Mouse (Mus musculus): ENCODE results near the gene Ppp4c. TPM values are rescaled to one million over a fixed set of nuclear protein-coding genes. Genes with fewer than 3 reads are reported as not detected.

Ppp4c gene
- polyA plus RNA-seq, 1 experiment from 2014 or later, result 180 TPM

DNA sequence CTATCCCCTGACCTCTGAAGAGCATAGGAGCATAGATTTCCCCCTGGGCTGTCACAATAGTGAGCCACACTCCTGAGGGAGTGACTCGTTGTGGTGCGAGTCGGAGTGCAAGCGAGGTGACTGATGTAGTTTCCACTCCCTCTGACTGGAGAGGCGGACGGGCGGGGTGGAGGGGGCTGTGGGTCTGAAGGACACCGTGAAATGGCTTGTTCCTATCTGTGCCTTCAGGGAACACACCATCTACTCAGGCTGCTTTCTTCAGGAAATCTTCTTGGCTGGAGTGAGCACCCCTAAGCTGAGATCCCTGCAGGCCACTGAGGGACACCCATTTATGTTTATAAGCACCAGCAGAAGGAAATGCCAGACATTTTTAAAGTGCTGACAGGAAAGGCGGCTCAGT, 30.4 kb upstream of the Ppp4c start:
- no peaks in the 10 kb centered on the region for H3K9me3 ChIP-seq (replicated peaks; ENCODE audit: control insufficient read depth, low read length)

DNA sequence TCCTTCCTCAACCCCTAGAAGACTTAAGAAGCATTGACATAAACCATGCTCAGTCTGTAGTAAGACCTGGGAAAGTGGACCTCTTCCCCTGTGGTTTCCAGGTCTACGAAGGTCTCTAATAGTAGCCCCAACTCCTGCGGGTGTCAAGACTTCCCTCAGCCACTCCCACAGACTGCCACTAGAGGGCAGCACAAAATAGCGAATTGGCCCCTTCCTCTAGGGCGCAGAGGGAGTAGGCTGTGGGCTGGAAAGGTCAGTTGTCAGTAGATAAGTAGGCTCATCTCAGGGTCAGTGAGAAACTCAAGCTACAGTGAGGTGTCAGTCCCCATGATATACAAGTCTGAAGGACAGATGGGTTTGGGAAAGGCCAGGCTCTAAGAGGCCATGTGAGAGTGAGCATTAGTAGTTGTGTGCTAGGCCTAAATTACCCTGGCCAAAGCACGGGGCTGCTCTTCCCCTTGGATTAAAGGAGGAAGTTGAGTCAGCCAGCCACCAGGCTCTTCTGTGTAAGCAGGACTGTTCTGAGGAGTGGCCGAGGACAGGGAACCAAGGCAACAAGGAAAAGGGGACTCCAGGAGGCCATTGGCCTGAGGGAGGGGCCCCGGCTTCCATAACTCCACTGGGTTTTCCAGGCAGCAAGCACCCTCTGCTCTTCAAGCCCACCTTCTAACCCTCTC, 29.7 kb upstream of the Ppp4c start:
- Histone ChIP-seq H3K36me3 (ENCODE audit: control insufficient read depth, insufficient read depth, low read length) (no peaks in the 10 kb centered on the region), H3K4me3 (replicated peaks; ENCODE audit: low read length) (no peak overlapping the region), H3K27me3 (ENCODE audit: control insufficient read depth, insufficient read depth, low read length) (peaks cover 22% of the 10 kb centered on the region), H3K9ac (ENCODE audit: low read length) (no peak overlapping the region), H3K27ac (ENCODE audit: low read length) (no peak overlapping the region), H3K4me1 (ENCODE audit: control insufficient read depth, insufficient read depth, low read length) (0 out of 2 replicates have a peak, but pooled peaks cover 3% of the 10 kb centered on the region), H3K9me3 (replicated peaks; ENCODE audit: control insufficient read depth, low read length) (no peaks in the 10 kb centered on the region), H3K4me2 (ENCODE audit: low read depth, low read length) (no peak overlapping the region)
- 19% methylated on average over 7 of the region's 7 CpGs for WGBS
- ATAC-seq (ENCODE audit: insufficient read depth, low FRiP score), result peak; percentile 25; the same call in 1 of the 2 replicates

More for the DNA sequence above, 30.4 kb upstream of the Ppp4c start:
- Histone ChIP-seq H3K4me1 (ENCODE audit: control insufficient read depth, insufficient read depth, low read length) (0 out of 2 replicates have a peak, but pooled peaks cover 3% of the 10 kb centered on the region), H3K9ac (ENCODE audit: low read length) (no peak overlapping the region), H3K4me3 (replicated peaks; ENCODE audit: low read length) (peak overlapping the region; percentile 27; the same call in 1 of the 2 replicates), H3K27ac (ENCODE audit: low read length) (no peak overlapping the region), H3K4me2 (ENCODE audit: low read depth, low read length) (peak overlapping the region; percentile 54; the same call in 1 of the 2 replicates), H3K27me3 (ENCODE audit: control insufficient read depth, insufficient read depth, low read length) (peaks cover 22% of the 10 kb centered on the region), H3K36me3 (ENCODE audit: control insufficient read depth, insufficient read depth, low read length) (no peaks in the 10 kb centered on the region)
- WGBS, result 20% methylated on average over 9 of the region's 9 CpGs
- ATAC-seq (ENCODE audit: insufficient read depth, low FRiP score), result no peak; the same call in 1 of the 2 replicates

DNA sequence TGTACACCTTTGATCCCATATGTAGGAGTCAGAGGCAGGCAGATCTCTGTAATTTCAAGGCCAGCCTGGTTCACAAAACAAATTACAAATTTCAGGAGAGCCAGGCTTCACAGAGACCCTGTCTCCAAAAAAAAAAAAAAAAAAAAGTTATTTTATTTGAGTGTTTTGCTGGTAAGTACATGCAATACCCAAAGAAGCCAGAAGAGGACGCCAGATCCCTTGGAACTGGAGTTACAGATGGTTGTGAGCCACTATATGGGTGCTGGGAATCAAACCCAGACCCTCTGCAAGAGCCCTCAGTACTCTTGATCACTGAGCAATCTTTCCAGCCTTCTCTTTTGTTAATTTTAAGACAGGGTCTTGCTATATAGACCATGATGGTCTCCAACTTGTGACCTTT, 26.5 kb upstream of the Ppp4c start:
- 0 out of 2 replicates have a peak, but pooled peaks cover 3% of the 10 kb centered on the region for H3K4me1 ChIP-seq (ENCODE audit: control insufficient read depth, insufficient read depth, low read length)
- ATAC-seq (ENCODE audit: insufficient read depth, low FRiP score), result no peak
- WGBS, result 21% methylated on average over 1 of the region's 1 CpGs

DNA sequence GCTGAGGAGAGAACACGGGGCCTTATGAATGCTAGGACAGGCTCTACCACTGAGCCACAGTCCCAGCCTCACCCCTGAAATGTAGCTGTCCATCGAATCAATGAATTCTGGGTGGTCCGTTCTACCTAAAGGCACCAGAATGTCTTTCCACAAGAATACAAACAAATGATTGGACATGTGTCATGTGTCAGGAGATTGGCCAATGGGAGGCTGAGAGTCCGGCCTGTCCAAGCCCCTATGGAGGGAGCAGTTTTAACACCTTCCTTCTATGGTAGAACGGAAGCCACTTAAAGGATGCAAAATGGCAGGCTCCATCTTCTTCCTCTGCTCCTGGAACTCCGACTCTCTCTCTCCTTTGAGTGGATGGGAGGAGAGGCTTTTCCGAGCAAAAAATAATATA, 25.3 kb upstream of the Ppp4c start:
- H3K4me2 ChIP-seq (ENCODE audit: low read depth, low read length), result no peak overlapping the region
- H3K4me1 ChIP-seq (ENCODE audit: control insufficient read depth, insufficient read depth, low read length), result no peaks in the 10 kb centered on the region
- H3K9ac ChIP-seq (ENCODE audit: low read length), result no peak overlapping the region
- H3K4me3 ChIP-seq (replicated peaks; ENCODE audit: low read length), result no peak overlapping the region
- no peak overlapping the region for H3K27ac ChIP-seq (ENCODE audit: low read length)
- 78% methylated on average over 7 of the region's 7 CpGs for WGBS
- ATAC-seq (ENCODE audit: insufficient read depth, low FRiP score), result no peak
- no peaks in the 10 kb centered on the region for H3K36me3 ChIP-seq (ENCODE audit: control insufficient read depth, insufficient read depth, low read length)
- H3K9me3 ChIP-seq (replicated peaks; ENCODE audit: control insufficient read depth, low read length), result no peaks in the 10 kb centered on the region
- peaks cover under 1% of the 10 kb centered on the region for H3K27me3 ChIP-seq (ENCODE audit: control insufficient read depth, insufficient read depth, low read length)

More for the DNA sequence above, 26.5 kb upstream of the Ppp4c start:
- Histone ChIP-seq H3K4me2 (ENCODE audit: low read depth, low read length) (no peak overlapping the region), H3K9me3 (replicated peaks; ENCODE audit: control insufficient read depth, low read length) (no peaks in the 10 kb centered on the region), H3K4me3 (replicated peaks; ENCODE audit: low read length) (no peak overlapping the region), H3K36me3 (ENCODE audit: control insufficient read depth, insufficient read depth, low read length) (no peaks in the 10 kb centered on the region), H3K27me3 (ENCODE audit: control insufficient read depth, insufficient read depth, low read length) (peaks cover 10% of the 10 kb centered on the region), H3K27ac (ENCODE audit: low read length) (no peak overlapping the region), H3K9ac (ENCODE audit: low read length) (no peak overlapping the region)

DNA sequence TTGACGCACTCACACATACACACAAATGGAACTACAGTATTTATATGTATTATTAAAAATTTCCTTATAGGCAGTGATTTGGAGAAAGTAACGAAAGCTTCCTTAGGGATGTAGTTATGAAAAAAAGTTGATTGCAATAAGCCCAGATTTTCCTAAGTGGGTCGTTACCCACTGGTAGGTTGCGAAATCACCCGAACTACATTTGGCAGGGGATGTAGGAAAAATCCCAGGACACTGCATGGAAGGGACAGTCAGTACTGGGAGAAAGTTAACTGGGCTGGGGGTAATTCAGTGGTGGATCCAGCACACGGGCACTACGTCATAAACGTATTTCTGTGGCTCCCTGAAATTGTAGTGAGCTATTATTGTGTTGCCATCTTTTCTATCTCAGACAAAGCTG, 24.2 kb upstream of the Ppp4c start:
- Histone ChIP-seq H3K27ac (ENCODE audit: low read length) (no peak overlapping the region), H3K4me1 (ENCODE audit: control insufficient read depth, insufficient read depth, low read length) (no peaks in the 10 kb centered on the region), H3K9me3 (replicated peaks; ENCODE audit: control insufficient read depth, low read length) (no peaks in the 10 kb centered on the region), H3K36me3 (ENCODE audit: control insufficient read depth, insufficient read depth, low read length) (no peaks in the 10 kb centered on the region), H3K27me3 (ENCODE audit: control insufficient read depth, insufficient read depth, low read length) (no peaks in the 10 kb centered on the region), H3K4me3 (replicated peaks; ENCODE audit: low read length) (no peak overlapping the region), H3K9ac (ENCODE audit: low read length) (no peak overlapping the region), H3K4me2 (ENCODE audit: low read depth, low read length) (no peak overlapping the region)
- WGBS, result 80% methylated on average over 8 of the region's 8 CpGs
- ATAC-seq (ENCODE audit: insufficient read depth, low FRiP score), result no peak

DNA sequence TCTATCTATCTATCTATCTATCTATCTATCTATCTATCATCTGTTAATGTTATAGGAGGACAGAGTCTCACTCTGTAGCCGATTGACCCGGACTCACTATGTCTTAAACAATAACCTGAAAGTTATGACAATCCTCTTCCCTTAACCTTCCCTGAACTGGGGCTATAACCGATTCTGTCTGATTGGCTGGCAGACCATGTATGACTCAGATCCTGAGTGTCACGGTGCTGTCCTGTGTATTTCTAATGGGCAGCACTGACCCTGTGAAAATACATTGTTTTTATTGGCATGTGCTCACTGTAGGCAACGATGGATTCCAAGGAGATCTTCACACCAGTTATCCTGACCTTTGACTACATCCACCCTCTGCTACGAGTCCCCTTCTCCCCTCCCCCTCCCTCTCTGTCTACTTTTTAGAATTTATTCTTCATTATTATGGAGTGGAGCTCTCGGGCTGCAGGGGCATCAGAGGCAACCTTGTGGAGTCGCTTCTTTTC, 23.5 kb upstream of the Ppp4c start:
- Histone ChIP-seq H3K4me2 (ENCODE audit: low read depth, low read length) (no peak overlapping the region), H3K9me3 (replicated peaks; ENCODE audit: control insufficient read depth, low read length) (no peaks in the 10 kb centered on the region), H3K4me3 (replicated peaks; ENCODE audit: low read length) (no peak overlapping the region), H3K36me3 (ENCODE audit: control insufficient read depth, insufficient read depth, low read length) (no peaks in the 10 kb centered on the region), H3K27ac (ENCODE audit: low read length) (no peak overlapping the region), H3K4me1 (ENCODE audit: control insufficient read depth, insufficient read depth, low read length) (no peaks in the 10 kb centered on the region), H3K27me3 (ENCODE audit: control insufficient read depth, insufficient read depth, low read length) (no peaks in the 10 kb centered on the region), H3K9ac (ENCODE audit: low read length) (no peak overlapping the region)
- WGBS, result 61% methylated on average over 8 of the region's 8 CpGs
- no peak for ATAC-seq (ENCODE audit: insufficient read depth, low FRiP score)

DNA sequence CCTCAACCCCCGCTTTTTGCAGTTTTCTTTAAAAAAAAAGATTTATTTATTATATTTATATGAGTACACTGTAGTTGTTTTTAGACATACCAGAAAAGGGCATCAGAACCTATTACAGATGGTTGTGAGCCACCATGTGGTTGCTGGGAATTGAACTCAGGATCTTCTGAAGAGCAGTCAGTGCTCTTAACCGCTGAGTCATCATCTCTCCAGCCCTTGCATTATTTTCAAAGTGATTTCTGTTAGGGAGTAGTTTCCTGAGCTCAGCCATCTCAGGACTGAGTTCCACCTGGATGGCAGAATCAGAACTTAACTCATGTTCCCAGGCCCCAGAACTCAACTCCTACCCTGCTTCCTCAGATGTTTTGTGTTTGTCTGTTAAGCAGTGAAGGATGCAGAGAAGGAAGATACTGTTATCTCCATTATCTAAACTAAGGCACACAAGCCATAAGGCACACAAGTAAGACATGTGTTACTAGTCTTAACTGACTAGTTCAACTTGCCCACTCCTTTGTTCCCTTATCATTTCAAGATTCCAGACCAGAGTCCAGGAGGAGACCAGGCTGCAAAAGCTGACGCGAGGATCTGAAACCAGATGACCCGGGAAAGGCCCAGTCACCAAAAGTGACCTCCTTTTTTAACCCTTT, 17.6 kb upstream of the Ppp4c start:
- peak overlapping the region; percentile 82; the same call in 1 of the 2 replicates for H3K9ac ChIP-seq (ENCODE audit: low read length)
- no peak for ATAC-seq (ENCODE audit: insufficient read depth, low FRiP score)
- peak overlapping the region; percentile 69 for H3K4me2 ChIP-seq (ENCODE audit: low read depth, low read length)
- WGBS, result 51% methylated on average over 5 of the region's 5 CpGs
- H3K36me3 ChIP-seq (ENCODE audit: control insufficient read depth, insufficient read depth, low read length), result no peaks in the 10 kb centered on the region
- H3K9me3 ChIP-seq (replicated peaks; ENCODE audit: control insufficient read depth, low read length), result no peaks in the 10 kb centered on the region
- H3K27me3 ChIP-seq (ENCODE audit: control insufficient read depth, insufficient read depth, low read length), result no peaks in the 10 kb centered on the region
- H3K4me3 ChIP-seq (replicated peaks; ENCODE audit: low read length), result no peak overlapping the region
- peaks cover 11% of the 10 kb centered on the region for H3K4me1 ChIP-seq (ENCODE audit: control insufficient read depth, insufficient read depth, low read length)
- H3K27ac ChIP-seq (ENCODE audit: low read length), result peak overlapping the region; percentile 83; the same call in 1 of the 2 replicates

DNA sequence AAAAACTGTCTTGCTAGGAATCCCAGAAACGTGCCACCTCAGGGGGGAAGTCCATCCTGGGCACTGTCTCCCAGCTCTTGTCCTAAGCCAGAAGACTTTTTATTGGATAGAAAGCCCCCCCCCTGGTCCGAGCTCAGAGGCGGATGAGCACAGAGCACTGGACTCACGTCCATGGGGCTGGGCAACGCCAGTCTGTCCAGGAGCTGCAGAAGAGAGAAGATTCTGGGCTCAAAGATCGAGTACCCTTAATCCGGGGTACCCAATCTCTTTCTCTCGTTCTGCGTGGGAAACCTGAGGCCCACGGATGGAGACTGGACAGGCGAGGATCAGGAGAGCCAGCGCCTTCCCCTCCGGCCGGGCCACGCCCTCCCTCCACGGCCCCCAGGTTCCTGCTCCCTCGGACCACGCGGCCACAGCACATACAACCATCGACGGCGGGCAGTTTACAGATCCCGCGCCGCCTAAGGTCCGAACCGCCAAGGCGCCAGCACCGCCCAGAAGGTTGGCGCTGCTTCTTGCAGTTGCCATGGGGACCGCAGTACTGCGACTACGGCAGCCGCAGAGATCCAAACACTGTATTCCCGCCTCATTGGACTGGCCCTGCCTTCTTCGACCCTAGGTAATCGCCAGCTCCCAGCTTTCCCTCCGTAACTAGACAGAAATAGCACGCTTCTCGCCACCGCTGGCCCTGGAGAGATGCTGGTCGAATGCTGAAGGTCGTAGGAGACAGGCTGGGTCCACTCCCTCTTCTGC, 16.6 kb upstream of the Ppp4c start:
- H3K27me3 ChIP-seq (ENCODE audit: control insufficient read depth, insufficient read depth, low read length), result no peaks in the 10 kb centered on the region
- peak overlapping the region; percentile 69 for H3K4me2 ChIP-seq (ENCODE audit: low read depth, low read length)
- no peaks in the 10 kb centered on the region for H3K9me3 ChIP-seq (replicated peaks; ENCODE audit: control insufficient read depth, low read length)
- peak overlapping the region; percentile 55 for H3K4me3 ChIP-seq (replicated peaks; ENCODE audit: low read length)
- under 1% methylated on average over 43 of the region's 43 CpGs for WGBS
- ATAC-seq (ENCODE audit: insufficient read depth, low FRiP score), result peak; percentile 93
- peak overlapping the region; percentile 83 for H3K27ac ChIP-seq (ENCODE audit: low read length)
- H3K9ac ChIP-seq (ENCODE audit: low read length), result peak overlapping the region; percentile 82
- H3K36me3 ChIP-seq (ENCODE audit: control insufficient read depth, insufficient read depth, low read length), result no peaks in the 10 kb centered on the region
- peaks cover 12% of the 10 kb centered on the region for H3K4me1 ChIP-seq (ENCODE audit: control insufficient read depth, insufficient read depth, low read length)

Measured in stomach, embryonic 16.5 days (tissue).